In genomic region chr8:4212809-4213209, GRCm38 (mm10) we compare ENCODE assay signal across 8 mouse cellular contexts. TPM values are rescaled to one million over a fixed set of nuclear protein-coding genes. Genes with fewer than 3 reads are reported as not detected.
DNase-seq lines count a peak whose midpoint lies in the region; ATAC-seq and TF ChIP-seq lines count a peak whose summit lies in the region.

No protein-coding gene starts in this region.

- WGBS in heart, embryonic 13.5 days, result under 1% methylated on average over 25 of the region's 25 CpGs
- WGBS in forebrain, embryonic 16.5 days, result under 1% methylated on average over 25 of the region's 25 CpGs
- 1% methylated on average over 25 of the region's 25 CpGs for WGBS in liver, embryonic 11.5 days
- WGBS in neural tube, embryonic 13.5 days, result 2% methylated on average over 25 of the region's 25 CpGs

- H3K4me2 ChIP-seq in heart, embryonic 13.5 days, result peak overlapping the region; percentile 82
- peak overlapping the region; percentile 96 for H3K4me2 ChIP-seq in forebrain, embryonic 16.5 days (ENCODE audit: low read length)
- peak overlapping the region; percentile 83 for H3K4me2 ChIP-seq in liver, embryonic 11.5 days
- peak overlapping the region; percentile 95 for H3K4me2 ChIP-seq in neural tube, embryonic 13.5 days

- intact Hi-C loops in heart, postnatal 36 days (cut with DNase I), result no loop called here
- intact Hi-C loops in gastrocnemius, postnatal 36 days (cut with DNase I), result no loop called here

- H3K36me3 ChIP-seq in heart, embryonic 13.5 days, result peaks cover 3% of the 10 kb centered on the region; the same call in 1 of the 2 replicates
- H3K36me3 ChIP-seq in G1E (replicated peaks), result no peaks in the 10 kb centered on the region
- peaks cover 17% of the 10 kb centered on the region for H3K36me3 ChIP-seq in forebrain, embryonic 16.5 days (ENCODE audit: control insufficient read depth, insufficient read depth)
- H3K36me3 ChIP-seq in liver, embryonic 11.5 days (ENCODE audit: control insufficient read depth, insufficient read depth, low read length), result no peaks in the 10 kb centered on the region
- H3K36me3 ChIP-seq in neural tube, embryonic 13.5 days, result peaks cover 44% of the 10 kb centered on the region

- peak overlapping the region; percentile 51 for H3K4me3 ChIP-seq in heart, embryonic 13.5 days
- peak overlapping the region; percentile 67; the same call in 1 of the 2 replicates for H3K4me3 ChIP-seq in G1E (ENCODE audit: low read depth, low read length)
- H3K4me3 ChIP-seq in forebrain, embryonic 16.5 days (replicated peaks; ENCODE audit: low read length), result peak overlapping the region; percentile 49
- peak overlapping the region; percentile 46 for H3K4me3 ChIP-seq in liver, embryonic 11.5 days (ENCODE audit: low read depth, low read length)
- H3K4me3 ChIP-seq in neural tube, embryonic 13.5 days, result peak overlapping the region; percentile 48

- no peaks in the 10 kb centered on the region for H3K9me3 ChIP-seq in heart, embryonic 13.5 days
- H3K9me3 ChIP-seq in G1E (replicated peaks), result no peaks in the 10 kb centered on the region
- 0 out of 2 replicates have a peak, but pooled peaks cover 3% of the 10 kb centered on the region for H3K9me3 ChIP-seq in forebrain, embryonic 16.5 days (ENCODE audit: control insufficient read depth, low read length)
- H3K9me3 ChIP-seq in liver, embryonic 11.5 days (ENCODE audit: control insufficient read depth, low read length), result no peaks in the 10 kb centered on the region
- H3K9me3 ChIP-seq in neural tube, embryonic 13.5 days, result no peaks in the 10 kb centered on the region

- peak overlapping the region; percentile 71 for H3K9ac ChIP-seq in heart, embryonic 13.5 days
- peak overlapping the region; percentile 62 for H3K9ac ChIP-seq in forebrain, embryonic 16.5 days (replicated peaks; ENCODE audit: low read depth, low read length)
- peak overlapping the region; percentile 43; the same call in 1 of the 2 replicates for H3K9ac ChIP-seq in liver, embryonic 11.5 days (ENCODE audit: low read depth, low read length)
- H3K9ac ChIP-seq in neural tube, embryonic 13.5 days, result peak overlapping the region; percentile 94

- no peak for DNase-seq in heart, postnatal 36 days
- peak; percentile 53 for DNase-seq in G1E (ENCODE audit: low spot score)
- peak; percentile 40 for DNase-seq in liver, embryonic 11.5 days (ENCODE audit: low spot score)
- DNase-seq in gastrocnemius, postnatal 36 days, result no peak
- no peak for DNase-seq in ovary, adult 18-20 months (ENCODE audit: low spot score)

- ATAC-seq in heart, embryonic 13.5 days (ENCODE audit: extremely low read depth, insufficient number of reproducible peaks, low FRiP score, low TSS enrichment), result peak; percentile 48
- ATAC-seq in G1E (ENCODE audit: extremely low read depth, insufficient number of reproducible peaks, low FRiP score, poor library complexity, severe bottlenecking), result no peak
- peak; percentile 1; the same call in 1 of the 2 replicates for ATAC-seq in forebrain, embryonic 16.5 days
- peak; percentile 22; the same call in 1 of the 2 replicates for ATAC-seq in liver, embryonic 11.5 days (replicated peaks; ENCODE audit: low FRiP score)
- ATAC-seq in neural tube, embryonic 13.5 days (ENCODE audit: low read depth), result 0 out of 2 replicates have a peak, but pooled peaks have one; percentile 2

- H3K4me1 ChIP-seq in heart, embryonic 13.5 days, result peaks cover 37% of the 10 kb centered on the region
- peaks cover 37% of the 10 kb centered on the region for H3K4me1 ChIP-seq in G1E (ENCODE audit: insufficient read depth, low read depth, low read length)
- H3K4me1 ChIP-seq in forebrain, embryonic 16.5 days (replicated peaks; ENCODE audit: control insufficient read depth, insufficient read depth, low read length), result peaks cover 35% of the 10 kb centered on the region
- peaks cover 21% of the 10 kb centered on the region for H3K4me1 ChIP-seq in liver, embryonic 11.5 days (replicated peaks; ENCODE audit: control insufficient read depth, insufficient read depth, low read length)
- peaks cover 62% of the 10 kb centered on the region for H3K4me1 ChIP-seq in neural tube, embryonic 13.5 days (replicated peaks)

- no peak for TF ChIP-seq CTCF in G1E (IDR thresholded peaks at IDR 0.05; ENCODE audit: low read depth, low read length)

- H3K27me3 ChIP-seq in heart, embryonic 13.5 days (replicated peaks), result peaks cover 80% of the 10 kb centered on the region
- H3K27me3 ChIP-seq in G1E (ENCODE audit: insufficient read depth, low read length), result peaks cover 51% of the 10 kb centered on the region
- H3K27me3 ChIP-seq in forebrain, embryonic 16.5 days (replicated peaks; ENCODE audit: control insufficient read depth, insufficient read depth, low read length), result no peaks in the 10 kb centered on the region
- H3K27me3 ChIP-seq in liver, embryonic 11.5 days (replicated peaks; ENCODE audit: control insufficient read depth, insufficient read depth, low read length), result peaks cover 45% of the 10 kb centered on the region
- no peaks in the 10 kb centered on the region for H3K27me3 ChIP-seq in neural tube, embryonic 13.5 days

- no peak overlapping the region for H3K27ac ChIP-seq in heart, embryonic 13.5 days (replicated peaks)
- peak overlapping the region; percentile 16; the same call in 1 of the 2 replicates for H3K27ac ChIP-seq in forebrain, embryonic 16.5 days (ENCODE audit: low read length)
- H3K27ac ChIP-seq in liver, embryonic 11.5 days (ENCODE audit: low read depth, low read length), result no peak overlapping the region
- H3K27ac ChIP-seq in neural tube, embryonic 13.5 days (replicated peaks), result peak overlapping the region; percentile 52; the same call in 1 of the 2 replicates

RNA-seq across cellular contexts. Expression of gene Prr36, which starts 4.5 kb away (rescaled TPM):
- 0.72 and 0.87 TPM in 2 replicates for polyA plus RNA-seq in heart, embryonic 13.5 days (2015; fragmentation: Nextera tagmentation; extraction: Ambion mirVana)
- total RNA-seq in heart, postnatal 36 days (2021), result not detected
- total RNA-seq in G1E (2014; fragmentation: Nextera tagmentation) (0.29 and 0.60 TPM in 2 replicates), G1E (2017) (0.16 and 0.23 TPM in 2 replicates)
- polyA plus RNA-seq in G1E (2012), result 0.23 and 0.36 TPM in 2 replicates
- 47.7 and 49.0 TPM in 2 replicates for polyA plus RNA-seq in forebrain, embryonic 16.5 days (2015; fragmentation: Nextera tagmentation; extraction: Ambion mirVana)
- polyA plus RNA-seq in liver, embryonic 11.5 days (2014; fragmentation: Nextera tagmentation; extraction: Ambion mirVana), result 1.0 and 1.4 TPM in 2 replicates
- 41.1 and 49.7 TPM in 2 replicates for polyA plus RNA-seq in neural tube, embryonic 13.5 days (2015; fragmentation: Nextera tagmentation; extraction: Ambion mirVana)
- total RNA-seq in gastrocnemius, postnatal 36 days (2021), result not detected

RNA-seq across cellular contexts. Expression of gene Lrrc8e, which starts 13.8 kb away (rescaled TPM):
- 0.06 TPM in 1 of 2 replicates, not detected in the other for polyA plus RNA-seq in heart, embryonic 13.5 days (2015; fragmentation: Nextera tagmentation; extraction: Ambion mirVana)
- under 1 TPM; 0.24 to 0.67 TPM for total RNA-seq in heart, postnatal 36 days (2021)
- total RNA-seq in G1E (2014; fragmentation: Nextera tagmentation), result 0.19 and 0.23 TPM in 2 replicates
- 0.93 and 2.6 TPM in 2 replicates for total RNA-seq in G1E (2017)
- 0.02 and 0.04 TPM in 2 replicates for polyA plus RNA-seq in G1E (2012)
- polyA plus RNA-seq in forebrain, embryonic 16.5 days (2015; fragmentation: Nextera tagmentation; extraction: Ambion mirVana), result 0.05 TPM in 1 of 2 replicates, not detected in the other
- 0.21 TPM in 2 replicates for polyA plus RNA-seq in liver, embryonic 11.5 days (2014; fragmentation: Nextera tagmentation; extraction: Ambion mirVana)
- polyA plus RNA-seq in neural tube, embryonic 13.5 days (2015; fragmentation: Nextera tagmentation; extraction: Ambion mirVana), result 0.25 TPM in 1 of 2 replicates, not detected in the other
- under 1 TPM in 1 of 2 experiments, not detected in 1; 0.07 TPM for total RNA-seq in gastrocnemius, postnatal 36 days (2021)

RNA-seq across cellular contexts. Expression of gene Map2k7, which starts 25.7 kb away (rescaled TPM):
- polyA plus RNA-seq in heart, embryonic 13.5 days (2015; fragmentation: Nextera tagmentation; extraction: Ambion mirVana), result 18.8 and 22.8 TPM in 2 replicates
- total RNA-seq in heart, postnatal 36 days (2021), result 10 to 100 TPM; 79.7 to 80.8 TPM
- total RNA-seq in G1E (2014; fragmentation: Nextera tagmentation) (35.3 and 42.2 TPM in 2 replicates), G1E (2017) (32.1 and 34.4 TPM in 2 replicates)
- polyA plus RNA-seq in G1E (2012), result 151 and 153 TPM in 2 replicates
- 24.3 and 28.9 TPM in 2 replicates for polyA plus RNA-seq in forebrain, embryonic 16.5 days (2015; fragmentation: Nextera tagmentation; extraction: Ambion mirVana)
- polyA plus RNA-seq in liver, embryonic 11.5 days (2014; fragmentation: Nextera tagmentation; extraction: Ambion mirVana), result 11.8 and 13.9 TPM in 2 replicates
- 36.9 and 38.9 TPM in 2 replicates for polyA plus RNA-seq in neural tube, embryonic 13.5 days (2015; fragmentation: Nextera tagmentation; extraction: Ambion mirVana)
- total RNA-seq in gastrocnemius, postnatal 36 days (2021), result 10 to 100 TPM; 75.8 to 82.8 TPM

RNA-seq across cellular contexts. Expression of gene Gm49320, which starts 25.9 kb away (rescaled TPM):
- polyA plus RNA-seq in heart, embryonic 13.5 days (2015; fragmentation: Nextera tagmentation; extraction: Ambion mirVana), result 0.52 TPM in 1 of 2 replicates, not detected in the other
- total RNA-seq in heart, postnatal 36 days (2021), result under 1 TPM in 1 of 2 experiments, not detected in 1; 0.44 TPM
- total RNA-seq in G1E (2014; fragmentation: Nextera tagmentation) (3.8 and 7.0 TPM in 2 replicates), G1E (2017) (0.23 TPM in 1 of 2 replicates, not detected in the other)
- 0.24 and 2.3 TPM in 2 replicates for polyA plus RNA-seq in G1E (2012)
- polyA plus RNA-seq in forebrain, embryonic 16.5 days (2015; fragmentation: Nextera tagmentation; extraction: Ambion mirVana), result 0.98 and 1.3 TPM in 2 replicates
- polyA plus RNA-seq in liver, embryonic 11.5 days (2014; fragmentation: Nextera tagmentation; extraction: Ambion mirVana), result 0.21 and 0.74 TPM in 2 replicates
- 1.6 and 1.9 TPM in 2 replicates for polyA plus RNA-seq in neural tube, embryonic 13.5 days (2015; fragmentation: Nextera tagmentation; extraction: Ambion mirVana)
- total RNA-seq in gastrocnemius, postnatal 36 days (2021), result under 1 TPM in 1 of 2 experiments, not detected in 1; 0.20 TPM

RNA-seq across cellular contexts. Expression of gene Tgfbr3l, which starts 35.2 kb away (rescaled TPM):
- 2.2 and 2.5 TPM in 2 replicates for polyA plus RNA-seq in heart, embryonic 13.5 days (2015; fragmentation: Nextera tagmentation; extraction: Ambion mirVana)
- 1 to 10 TPM; 2.5 to 3.9 TPM for total RNA-seq in heart, postnatal 36 days (2021)
- total RNA-seq in G1E (2014; fragmentation: Nextera tagmentation), result 20.1 and 21.3 TPM in 2 replicates
- 2.8 and 4.5 TPM in 2 replicates for total RNA-seq in G1E (2017)
- polyA plus RNA-seq in G1E (2012), result 34.8 and 35.0 TPM in 2 replicates
- polyA plus RNA-seq in forebrain, embryonic 16.5 days (2015; fragmentation: Nextera tagmentation; extraction: Ambion mirVana), result 2.6 and 3.3 TPM in 2 replicates
- polyA plus RNA-seq in liver, embryonic 11.5 days (2014; fragmentation: Nextera tagmentation; extraction: Ambion mirVana), result 1.5 and 1.7 TPM in 2 replicates
- polyA plus RNA-seq in neural tube, embryonic 13.5 days (2015; fragmentation: Nextera tagmentation; extraction: Ambion mirVana), result 3.3 and 7.0 TPM in 2 replicates
- total RNA-seq in gastrocnemius, postnatal 36 days (2021), result 1 to 10 TPM; 2.5 to 3.0 TPM

Comparison
In these comparisons a context has a peak if more than half of its experiments do, and no peak if none do; other contexts are left out.
1. H3K27ac ChIP-seq: peak in forebrain, embryonic 16.5 days (single experiment) and neural tube, embryonic 13.5 days (single experiment); none in heart, embryonic 13.5 days (single experiment) and liver, embryonic 11.5 days (single experiment).
2. H3K9ac ChIP-seq: peak in every context shown above with its lines; median percentile 94 in neural tube, embryonic 13.5 days; 71 in heart, embryonic 13.5 days; 62 in forebrain, embryonic 16.5 days; 43 in liver, embryonic 11.5 days.
3. DNase-seq: peak in G1E (single experiment) and liver, embryonic 11.5 days (single experiment); none in heart, postnatal 36 days (0 of 2), gastrocnemius, postnatal 36 days (0 of 2) and ovary, adult 18-20 months (single experiment).
4. RNA of gene Prr36, which starts 4.5 kb away (polyA plus RNA-seq): 47.7 to 49.0 TPM in forebrain, embryonic 16.5 days and 41.1 to 49.7 TPM in neural tube, embryonic 13.5 days; 1.0 to 1.4 TPM in liver, embryonic 11.5 days, 0.72 to 0.87 TPM in heart, embryonic 13.5 days and 0.23 to 0.36 TPM in G1E; every median in the first group is over 10 times any median in the second.
5. Peak in every context shown above with its lines, with median percentiles within 50 percentile points of each other: H3K4me2 ChIP-seq and H3K4me3 ChIP-seq.